Mouse (Mus musculus) kidney, embryonic 16.5 days (tissue): ENCODE results near the gene Ccdc169. TPM values are rescaled to one million over a fixed set of nuclear protein-coding genes. Genes with fewer than 3 reads are reported as not detected.
A peak's percentile ranks its signal among the peaks of the same experiment; 100 is the strongest.

Experiments used
- ATAC-seq: fragments of 200-750 bp; cut with Nextera tagmentation; 2 replicates; pipeline ENCODE4 v1.8.0; 2017; ENCODE audit warnings: moderate TSS enrichment; ENCODE audit not compliant: low FRiP score, low TSS enrichment
- H3K27ac ChIP-seq: fragments of 300-500 bp; sonication (generic); 2 replicates; pipeline ENCODE4 v1.5.1; 2014; ENCODE audit warnings: low read length
- H3K27me3 ChIP-seq: fragments of 300-500 bp; sonication (generic); 2 replicates; pipeline ENCODE4 v1.6.1; 2014; ENCODE audit warnings: low read length, control low read depth, mixed read lengths; ENCODE audit not compliant: insufficient read depth
- H3K36me3 ChIP-seq: fragments of 300-500 bp; sonication (generic); 2 replicates; pipeline ENCODE4 v1.6.1; 2014; ENCODE audit warnings: low read length, control low read depth, mixed read lengths; ENCODE audit not compliant: insufficient read depth
- H3K4me1 ChIP-seq: fragments of 300-500 bp; sonication (generic); 2 replicates; pipeline ENCODE4 v1.6.1; 2014; ENCODE audit warnings: low read length, control low read depth, mixed read lengths; ENCODE audit not compliant: insufficient read depth
- H3K4me2 ChIP-seq: fragments of 300-500 bp; sonication (generic); replicated peaks from 2 replicates; pipeline ENCODE4 v1.6.1; 2014; ENCODE audit warnings: low read depth, low read length
- H3K4me3 ChIP-seq: fragments of 300-500 bp; sonication (generic); 2 replicates; pipeline ENCODE4 v1.5.1; 2014; ENCODE audit warnings: mild to moderate bottlenecking, low read length
- H3K9ac ChIP-seq: fragments of 300-500 bp; sonication (generic); replicated peaks from 2 replicates; pipeline ENCODE4 v1.6.1; 2014; ENCODE audit warnings: low read length
- H3K9me3 ChIP-seq: fragments of 300-500 bp; sonication (generic); 2 replicates; pipeline ENCODE4 v1.6.1; 2016; ENCODE audit warnings: low read length, control low read depth
- WGBS: fragments of 180-500 bp; shearing (Covaris S2); extraction: QIAGEN DNeasy Blood & Tissue Kit; methylation state at CpG from one replicate; pipeline ENCODE4 v1.1.7; 2014; 5-methylcytosine and 5-hydroxymethylcytosine counted together
- polyA plus RNA-seq: library from polyadenylated mRNA; unstranded; fragments of >200 nt; fragmentation: Nextera tagmentation; extraction: Ambion mirVana; gene quantifications from 2 replicates; pipeline ENCODE4 v1.2.1, GENCODE M21; 2015

The Ccdc169 gene
- not detected in 2 replicates for polyA plus RNA-seq

- no peak for ATAC-seq
- H3K4me2 ChIP-seq = no peak within 1 kb of the TSS
- no peak within 1 kb of the TSS for H3K4me3 ChIP-seq
- H3K9ac ChIP-seq = no peak within 1 kb of the TSS
- no peaks in the 10 kb centered on the region for H3K9me3 ChIP-seq
- H3K27me3 ChIP-seq = no peaks in the 10 kb centered on the region
- peaks cover 40% of the 10 kb centered on the region for H3K36me3 ChIP-seq
- no peak within 1 kb of the TSS for H3K27ac ChIP-seq
- no peaks in the 10 kb centered on the region for H3K4me1 ChIP-seq
Observed at GRCm38 (mm10) chr3:55137039-55137438, at the start of gene Ccdc169. TSS of gene Ccdc169 (plus strand) at chr3:55137339.

- Histone ChIP-seq H3K9ac (no peak overlapping the region), H3K36me3 (no peaks in the 10 kb centered on the region), H3K4me1 (no peaks in the 10 kb centered on the region), H3K4me3 (no peak overlapping the region), H3K27ac (no peak overlapping the region), H3K9me3 (no peaks in the 10 kb centered on the region), H3K4me2 (no peak overlapping the region), H3K27me3 (no peaks in the 10 kb centered on the region)
- 70% methylated on average over 4 of the region's 4 CpGs for WGBS
- no peak for ATAC-seq
Observed at GRCm38 (mm10) chr3:55087360-55087759, 49.8 kb upstream of the Ccdc169 start.

- Histone ChIP-seq H3K9me3 (no peaks in the 10 kb centered on the region), H3K4me1 (no peaks in the 10 kb centered on the region), H3K4me3 (no peak overlapping the region), H3K27me3 (no peaks in the 10 kb centered on the region), H3K36me3 (no peaks in the 10 kb centered on the region), H3K9ac (no peak overlapping the region), H3K27ac (no peak overlapping the region), H3K4me2 (no peak overlapping the region)
- 69% methylated on average over 4 of the region's 4 CpGs for WGBS
- ATAC-seq = no peak
Observed at GRCm38 (mm10) chr3:55088359-55088758, 48.8 kb upstream of the Ccdc169 start.

- Histone ChIP-seq H3K9ac (no peak overlapping the region), H3K4me3 (no peak overlapping the region), H3K27ac (no peak overlapping the region), H3K4me2 (no peak overlapping the region), H3K4me1 (no peaks in the 10 kb centered on the region), H3K36me3 (no peaks in the 10 kb centered on the region), H3K9me3 (no peaks in the 10 kb centered on the region), H3K27me3 (no peaks in the 10 kb centered on the region)
- ATAC-seq = no peak
- WGBS = 64% methylated on average over 3 of the region's 3 CpGs
Observed at GRCm38 (mm10) chr3:55088843-55089242, 48.3 kb upstream of the Ccdc169 start.

GRCm38 (mm10) chr3:55089291-55089690 lies 47.8 kb upstream of the Ccdc169 start:
- no peak overlapping the region for H3K9ac ChIP-seq
- H3K9me3 ChIP-seq = no peaks in the 10 kb centered on the region
- no peak overlapping the region for H3K4me3 ChIP-seq
- H3K36me3 ChIP-seq = no peaks in the 10 kb centered on the region
- no peak overlapping the region for H3K27ac ChIP-seq
- H3K4me1 ChIP-seq = no peaks in the 10 kb centered on the region
- H3K27me3 ChIP-seq = no peaks in the 10 kb centered on the region
- 71% methylated on average over 4 of the region's 4 CpGs for WGBS
- no peak for ATAC-seq
- H3K4me2 ChIP-seq = no peak overlapping the region

GRCm38 (mm10) chr3:55093161-55093560 lies 44.0 kb upstream of the Ccdc169 start:
- Histone ChIP-seq H3K27me3 (no peaks in the 10 kb centered on the region), H3K4me3 (no peak overlapping the region), H3K4me2 (no peak overlapping the region), H3K9me3 (no peaks in the 10 kb centered on the region), H3K36me3 (no peaks in the 10 kb centered on the region), H3K27ac (no peak overlapping the region), H3K4me1 (peaks cover 4% of the 10 kb centered on the region; the same call in 1 of the 2 replicates), H3K9ac (no peak overlapping the region)
- no peak for ATAC-seq
- WGBS = 91% methylated on average over 1 of the region's 1 CpGs

GRCm38 (mm10) chr3:55095968-55096654 lies 41.0 kb upstream of the Ccdc169 start:
- WGBS = 34% methylated on average over 8 of the region's 8 CpGs
- Histone ChIP-seq H3K4me2 (no peak overlapping the region; the same call in 1 of the 2 replicates), H3K27ac (peak overlapping the region; percentile 70), H3K27me3 (no peaks in the 10 kb centered on the region), H3K9ac (no peak overlapping the region), H3K4me1 (peaks cover 4% of the 10 kb centered on the region; the same call in 1 of the 2 replicates), H3K36me3 (no peaks in the 10 kb centered on the region), H3K9me3 (no peaks in the 10 kb centered on the region), H3K4me3 (no peak overlapping the region)
- peak; percentile 61; the same call in 1 of the 2 replicates for ATAC-seq

- Histone ChIP-seq H3K36me3 (no peaks in the 10 kb centered on the region), H3K9me3 (no peaks in the 10 kb centered on the region), H3K27ac (peak overlapping the region; percentile 70), H3K4me2 (no peak overlapping the region), H3K4me1 (peaks cover 4% of the 10 kb centered on the region; the same call in 1 of the 2 replicates), H3K27me3 (no peaks in the 10 kb centered on the region), H3K9ac (no peak overlapping the region), H3K4me3 (no peak overlapping the region)
- 75% methylated on average over 2 of the region's 2 CpGs for WGBS
- no peak for ATAC-seq
Observed at GRCm38 (mm10) chr3:55096655-55097005, 40.5 kb upstream of the Ccdc169 start.

- no peaks in the 10 kb centered on the region for H3K36me3 ChIP-seq
- H3K27ac ChIP-seq = no peak overlapping the region
- H3K4me1 ChIP-seq = peaks cover 4% of the 10 kb centered on the region; the same call in 1 of the 2 replicates
- WGBS = 90% methylated on average over 2 of the region's 2 CpGs
- H3K9me3 ChIP-seq = no peaks in the 10 kb centered on the region
- no peaks in the 10 kb centered on the region for H3K27me3 ChIP-seq
- no peak overlapping the region for H3K9ac ChIP-seq
- no peak overlapping the region for H3K4me3 ChIP-seq
- H3K4me2 ChIP-seq = no peak overlapping the region
- ATAC-seq = no peak
Observed at GRCm38 (mm10) chr3:55097186-55097585, 40.0 kb upstream of the Ccdc169 start.

- no peak overlapping the region for H3K9ac ChIP-seq
- no peak overlapping the region for H3K27ac ChIP-seq
- WGBS = 79% methylated on average over 2 of the region's 2 CpGs
- no peaks in the 10 kb centered on the region for H3K9me3 ChIP-seq
- H3K27me3 ChIP-seq = no peaks in the 10 kb centered on the region
- peaks cover 4% of the 10 kb centered on the region; the same call in 1 of the 2 replicates for H3K4me1 ChIP-seq
- H3K4me3 ChIP-seq = no peak overlapping the region
- ATAC-seq = no peak
- no peaks in the 10 kb centered on the region for H3K36me3 ChIP-seq
- no peak overlapping the region for H3K4me2 ChIP-seq
Observed at GRCm38 (mm10) chr3:55098014-55098413, 39.1 kb upstream of the Ccdc169 start.
